Mouse (Mus musculus): Measurements from ENCODE around the gene Lsm5. TPM values are rescaled to one million over a fixed set of nuclear protein-coding genes. Genes with fewer than 3 reads are reported as not detected.

Gene Lsm5
- 10 to 100 TPM; 15.7 to 18.0 TPM for total RNA-seq (2021)
- polyA plus RNA-seq (2012; rRNA removed) = 4.2 and 6.3 TPM in 2 replicates
- long read RNA-seq, partial matches to known transcripts = 0 of 4 reads
- long read RNA-seq, other reads (novel, unspliced or antisense) = 0 of 4 reads

- intact Hi-C loops (cut with DNase I) = no loop called here
- 1% methylated on average over 46 of the region's 46 CpGs for WGBS
- peak; percentile 60; the same call in 1 of the 2 replicates for TF ChIP-seq POLR2A (IDR thresholded peaks at IDR 0.05; ENCODE audit: insufficient read depth, low read depth, low read length)
- TF ChIP-seq EP300 (IDR thresholded peaks at IDR 0.05; ENCODE audit: insufficient read depth, low read depth, low read length) = peak; percentile 52; the same call in 1 of the 2 replicates
- TF ChIP-seq CTCF (IDR thresholded peaks at IDR 0.05) = peak; percentile 34
- no peaks in the 10 kb centered on the region for H3K36me3 ChIP-seq (ENCODE audit: control insufficient read depth, insufficient read depth, low read length)
- H3K9ac ChIP-seq (ENCODE audit: low read depth, low read length) = peak within 1 kb of the TSS; percentile 88
- H3K27ac ChIP-seq = peak within 1 kb of the TSS; percentile 70
- H3K4me3 ChIP-seq = peak within 1 kb of the TSS; percentile 88
- H3K27me3 ChIP-seq (ENCODE audit: control insufficient read depth, insufficient read depth, low read length) = no peaks in the 10 kb centered on the region
- peak; percentile 87 to 92 for DNase-seq
- no peaks in the 10 kb centered on the region for H3K4me1 ChIP-seq (ENCODE audit: control insufficient read depth, insufficient read depth, low read length)
- H3K79me2 ChIP-seq (replicated peaks; ENCODE audit: control insufficient read depth, insufficient read depth, low read length) = no peaks in the 10 kb centered on the region
These were observed at the start of gene Lsm5 for GRCm38 (mm10) chr6:56703931-56704900. Gene Lsm5, minus strand, starts transcription at chr6:56704710.

- DNase-seq = no peak
- Histone ChIP-seq H3K27me3 (ENCODE audit: control insufficient read depth, insufficient read depth, low read length) (no peaks in the 10 kb centered on the region), H3K9ac (ENCODE audit: low read depth, low read length) (no peak overlapping the region), H3K36me3 (ENCODE audit: control insufficient read depth, insufficient read depth, low read length) (peaks cover 3% of the 10 kb centered on the region), H3K4me3 (no peak overlapping the region), H3K79me2 (replicated peaks; ENCODE audit: control insufficient read depth, insufficient read depth, low read length) (no peaks in the 10 kb centered on the region), H3K4me1 (ENCODE audit: control insufficient read depth, insufficient read depth, low read length) (no peaks in the 10 kb centered on the region), H3K27ac (no peak overlapping the region)
- no peak for TF ChIP-seq POLR2A (IDR thresholded peaks at IDR 0.05; ENCODE audit: insufficient read depth, low read depth, low read length)
- WGBS = 89% methylated on average over 3 of the region's 3 CpGs
- intact Hi-C loops (cut with DNase I) = no loop called here
These were observed 49.2 kb upstream of the Lsm5 start for GRCm38 (mm10) chr6:56753719-56754118.

GRCm38 (mm10) chr6:56745950-56746543 is 41.5 kb upstream of the Lsm5 start:
- H3K4me3 ChIP-seq = no peak overlapping the region
- peaks cover 11% of the 10 kb centered on the region for H3K36me3 ChIP-seq (ENCODE audit: control insufficient read depth, insufficient read depth, low read length)
- no peaks in the 10 kb centered on the region for H3K4me1 ChIP-seq (ENCODE audit: control insufficient read depth, insufficient read depth, low read length)
- no peak overlapping the region for H3K27ac ChIP-seq
- TF ChIP-seq EP300 (IDR thresholded peaks at IDR 0.05; ENCODE audit: insufficient read depth, low read depth, low read length) (no peak), CTCF (IDR thresholded peaks at IDR 0.05) (no peak), POLR2A (IDR thresholded peaks at IDR 0.05; ENCODE audit: insufficient read depth, low read depth, low read length) (no peak)
- H3K79me2 ChIP-seq (replicated peaks; ENCODE audit: control insufficient read depth, insufficient read depth, low read length) = no peaks in the 10 kb centered on the region
- no peak for DNase-seq
- intact Hi-C loops (cut with DNase I) = no loop called here
- no peak overlapping the region for H3K9ac ChIP-seq (ENCODE audit: low read depth, low read length)
- WGBS = 38% methylated on average over 5 of the region's 5 CpGs
- no peaks in the 10 kb centered on the region for H3K27me3 ChIP-seq (ENCODE audit: control insufficient read depth, insufficient read depth, low read length)

- WGBS = 85% methylated on average over 2 of the region's 2 CpGs
- Histone ChIP-seq H3K4me3 (no peak overlapping the region), H3K9ac (ENCODE audit: low read depth, low read length) (no peak overlapping the region), H3K36me3 (ENCODE audit: control insufficient read depth, insufficient read depth, low read length) (peaks cover 4% of the 10 kb centered on the region; the same call in 1 of the 2 replicates), H3K79me2 (replicated peaks; ENCODE audit: control insufficient read depth, insufficient read depth, low read length) (no peaks in the 10 kb centered on the region), H3K27me3 (ENCODE audit: control insufficient read depth, insufficient read depth, low read length) (no peaks in the 10 kb centered on the region), H3K27ac (no peak overlapping the region), H3K4me1 (ENCODE audit: control insufficient read depth, insufficient read depth, low read length) (no peaks in the 10 kb centered on the region)
- TF ChIP-seq EP300 (IDR thresholded peaks at IDR 0.05; ENCODE audit: insufficient read depth, low read depth, low read length) (no peak), CTCF (IDR thresholded peaks at IDR 0.05) (no peak), POLR2A (IDR thresholded peaks at IDR 0.05; ENCODE audit: insufficient read depth, low read depth, low read length) (no peak)
- no peak for DNase-seq
- intact Hi-C loops (cut with DNase I) = no loop called here
These were observed 28.0 kb upstream of the Lsm5 start for GRCm38 (mm10) chr6:56732545-56732944.

- TF ChIP-seq POLR2A (IDR thresholded peaks at IDR 0.05; ENCODE audit: insufficient read depth, low read depth, low read length) = no peak
- no peak for TF ChIP-seq EP300 (IDR thresholded peaks at IDR 0.05; ENCODE audit: insufficient read depth, low read depth, low read length)
- no peak for TF ChIP-seq CTCF (IDR thresholded peaks at IDR 0.05)
- no peak overlapping the region for H3K4me3 ChIP-seq
- WGBS = 33% methylated on average over 3 of the region's 3 CpGs
- no peaks in the 10 kb centered on the region for H3K79me2 ChIP-seq (replicated peaks; ENCODE audit: control insufficient read depth, insufficient read depth, low read length)
- DNase-seq = no peak
- no peak overlapping the region for H3K9ac ChIP-seq (ENCODE audit: low read depth, low read length)
- H3K36me3 ChIP-seq (ENCODE audit: control insufficient read depth, insufficient read depth, low read length) = no peaks in the 10 kb centered on the region; the same call in 1 of the 2 replicates
- intact Hi-C loops (cut with DNase I) = no loop called here
- no peaks in the 10 kb centered on the region for H3K27me3 ChIP-seq (ENCODE audit: control insufficient read depth, insufficient read depth, low read length)
- peaks cover under 1% of the 10 kb centered on the region for H3K4me1 ChIP-seq (ENCODE audit: control insufficient read depth, insufficient read depth, low read length)
- no peak overlapping the region for H3K27ac ChIP-seq
These were observed 16.4 kb upstream of the Lsm5 start for GRCm38 (mm10) chr6:56720877-56721276.

Measured in heart, adult 2 months (tissue).